Mouse (Mus musculus): ENCODE data around the gene Upk1a.

- TF ChIP-seq CTCF (IDR thresholded peaks at IDR 0.05) (no peak; the same call in 1 of the 2 replicates), POLR2A (IDR thresholded peaks at IDR 0.05; ENCODE audit: insufficient read depth, low read depth, low read length) (no peak)
Measured at GRCm38 (mm10) chr7:30618658-30619057, 6.0 kb upstream of the Upk1a start.

Data from heart, adult 2 months (tissue).